Mouse (Mus musculus) liver, postnatal 0 days (tissue): ENCODE results near the gene Ttll11. TPM values are rescaled to one million over a fixed set of nuclear protein-coding genes. Genes with fewer than 3 reads are reported as not detected.
A peak's percentile ranks its signal among the peaks of the same experiment; 100 is the strongest.

ENCODE experiments used
- ATAC-seq: fragments of 200-750 bp; cut with Nextera tagmentation; 2 replicates; pipeline ENCODE4 v1.8.0; 2017; ENCODE audit warnings: mild to moderate bottlenecking, moderate library complexity
- DNase-seq: peaks from one replicate; pipeline ENCODE4 v3.0.0-alpha.2; 2016
- H3K27ac ChIP-seq: fragments of 300-500 bp; sonication (generic); 2 replicates; pipeline ENCODE4 v1.5.1; 2014; ENCODE audit warnings: antibody characterized with exemption, moderate library complexity, mild to moderate bottlenecking, low read depth
- H3K27me3 ChIP-seq: fragments of 300-500 bp; sonication (generic); 2 replicates; pipeline ENCODE4 v1.6.1; 2014; ENCODE audit warnings: low read length, control low read depth, mixed read lengths; ENCODE audit not compliant: insufficient read depth
- H3K36me3 ChIP-seq: fragments of 300-500 bp; sonication (generic); replicated peaks from 2 replicates; pipeline ENCODE4 v1.6.1; 2014; ENCODE audit warnings: mild to moderate bottlenecking, control low read depth, low read length, moderate library complexity, mixed read lengths; ENCODE audit not compliant: insufficient read depth
- H3K4me1 ChIP-seq: fragments of 300-500 bp; sonication (generic); 2 replicates; pipeline ENCODE4 v1.6.1; 2014; ENCODE audit warnings: antibody characterized with exemption, mild to moderate bottlenecking, control low read depth; ENCODE audit not compliant: insufficient read depth
- H3K4me2 ChIP-seq: fragments of 300-500 bp; sonication (generic); 2 replicates; pipeline ENCODE4 v1.6.1; 2014; ENCODE audit warnings: low read depth, mild to moderate bottlenecking, low read length, moderate library complexity, mixed read lengths
- H3K4me3 ChIP-seq: fragments of 300-500 bp; sonication (generic); 2 replicates; pipeline ENCODE4 v1.5.1; 2014; ENCODE audit warnings: low read depth, low read length
- H3K9ac ChIP-seq: fragments of 300-500 bp; sonication (generic); replicated peaks from 2 replicates; pipeline ENCODE4 v1.6.1; 2014; ENCODE audit warnings: mild to moderate bottlenecking, moderate library complexity
- H3K9me3 ChIP-seq: fragments of 300-500 bp; sonication (generic); 2 replicates; pipeline ENCODE4 v1.6.1; 2016; ENCODE audit warnings: mild to moderate bottlenecking, control low read depth, low read length, mixed read lengths
- CTCF ChIP-seq: sonication (generic); IDR thresholded peaks from 2 replicates; pipeline ENCODE4 v1.5.1; 2016; ENCODE audit warnings: antibody characterized with exemption, low read depth
- EP300 ChIP-seq: IDR thresholded peaks from 2 replicates; pipeline ENCODE4 v1.6.1; 2016; ENCODE audit warnings: antibody characterized with exemption, low read depth, mild to moderate bottlenecking
- WGBS: fragments of 180-500 bp; shearing (Covaris S2); extraction: QIAGEN DNeasy Blood & Tissue Kit; methylation state at CpG from one replicate; pipeline ENCODE4 v1.1.7; 2014; ENCODE audit not compliant: insufficient replicate concordance; 5-methylcytosine and 5-hydroxymethylcytosine counted together
- polyA plus RNA-seq: library from polyadenylated mRNA; unstranded; fragments of >200 nt; fragmentation: Nextera tagmentation; extraction: Ambion mirVana; gene quantifications from 2 replicates; pipeline ENCODE4 v1.2.1, GENCODE M21; 2015

The Ttll11 gene
- polyA plus RNA-seq, 1 experiment from 2014 or later = 1.1 TPM

DNA sequence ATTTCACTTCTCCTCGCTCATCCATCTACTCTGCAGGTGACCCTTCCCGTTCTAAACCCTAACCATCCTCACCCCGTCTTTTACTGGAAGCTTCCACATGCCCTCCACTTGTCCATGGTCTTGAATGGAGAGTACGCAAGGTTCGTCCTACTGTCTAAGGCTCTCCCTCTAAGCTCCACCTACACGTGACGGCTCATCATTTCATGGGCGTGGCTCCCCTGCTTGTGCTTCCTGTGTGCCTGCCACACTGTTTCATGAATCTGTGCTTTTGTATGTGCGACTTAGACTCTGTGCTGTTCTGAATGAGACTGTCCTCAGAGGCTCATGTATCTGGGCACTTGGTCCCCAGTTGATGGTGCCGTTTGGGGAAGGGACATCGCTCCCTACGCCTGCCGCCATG is 46.6 kb downstream of the Ttll11 start:
- no peaks in the 10 kb centered on the region for H3K9me3 ChIP-seq
- H3K4me3 ChIP-seq = no peak overlapping the region
- no peaks in the 10 kb centered on the region for H3K36me3 ChIP-seq
- no peak for ATAC-seq
- 86% methylated on average over 13 of the region's 13 CpGs for WGBS
- DNase-seq = no peak
- TF ChIP-seq EP300 (no peak), CTCF (no peak)
- no peak overlapping the region for H3K27ac ChIP-seq
- no peaks in the 10 kb centered on the region for H3K27me3 ChIP-seq
- H3K9ac ChIP-seq = no peak overlapping the region
- H3K4me2 ChIP-seq = no peak overlapping the region
- H3K4me1 ChIP-seq = no peaks in the 10 kb centered on the region

DNA sequence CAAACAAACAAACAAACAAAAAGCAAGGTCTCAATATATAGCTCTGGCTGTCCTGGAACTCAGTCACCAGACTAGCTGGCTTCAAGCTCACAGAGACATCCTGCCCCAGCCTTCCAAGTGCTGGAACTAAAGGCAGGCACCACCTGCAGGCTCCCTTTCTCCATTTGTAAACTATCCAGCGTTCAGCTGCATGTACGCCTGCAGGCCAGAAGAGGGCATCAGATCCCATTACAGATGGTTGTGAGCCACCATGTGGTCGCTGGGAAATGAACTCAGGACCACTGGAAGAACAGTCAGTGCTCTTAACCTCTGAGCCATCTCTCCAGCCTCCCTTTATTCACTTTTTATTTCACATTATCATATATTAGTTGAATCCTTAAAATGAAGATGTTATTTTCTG is 48.1 kb downstream of the Ttll11 start:
- Histone ChIP-seq H3K36me3 (no peaks in the 10 kb centered on the region), H3K27me3 (no peaks in the 10 kb centered on the region), H3K4me1 (no peaks in the 10 kb centered on the region), H3K4me2 (no peak overlapping the region), H3K27ac (no peak overlapping the region), H3K9ac (no peak overlapping the region), H3K9me3 (no peaks in the 10 kb centered on the region), H3K4me3 (no peak overlapping the region)
- TF ChIP-seq CTCF (peak; percentile 51), EP300 (no peak)
- ATAC-seq = no peak
- no peak for DNase-seq
- WGBS = 69% methylated on average over 3 of the region's 3 CpGs

DNA sequence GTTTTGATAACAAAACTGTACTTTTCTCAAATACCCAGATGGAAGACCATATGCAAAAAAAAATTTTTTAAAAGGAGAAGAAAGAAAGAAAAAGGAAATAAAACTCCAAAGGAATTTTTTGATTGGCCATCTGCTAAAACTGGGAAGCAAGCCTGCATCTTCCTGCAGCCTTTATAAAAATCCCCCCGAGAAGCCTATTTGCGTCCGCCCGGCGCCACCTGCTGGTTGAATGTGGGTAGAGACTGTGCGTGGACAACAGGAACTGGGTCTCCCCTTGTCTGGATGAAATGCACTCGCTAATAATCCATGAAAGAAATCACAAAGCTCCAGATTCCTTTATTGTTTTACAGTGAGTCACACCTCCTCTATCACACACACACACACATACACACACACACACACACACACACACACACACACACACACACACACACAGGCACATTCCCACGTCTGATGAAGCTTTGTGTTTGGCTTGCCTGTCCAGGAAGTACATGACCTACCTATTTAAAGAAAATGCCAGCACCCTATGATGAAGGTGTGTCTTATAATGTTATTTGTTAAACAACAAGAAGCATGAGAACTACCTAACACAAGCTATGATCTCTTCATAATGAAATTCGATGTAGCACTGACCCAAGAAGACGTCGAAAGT is 49.1 kb downstream of the Ttll11 start:
- no peak for ATAC-seq
- peak; percentile 81 for TF ChIP-seq CTCF
- TF ChIP-seq EP300 = no peak
- Histone ChIP-seq H3K4me1 (no peaks in the 10 kb centered on the region), H3K27ac (no peak overlapping the region), H3K4me2 (no peak overlapping the region), H3K9me3 (no peaks in the 10 kb centered on the region), H3K27me3 (no peaks in the 10 kb centered on the region), H3K36me3 (no peaks in the 10 kb centered on the region), H3K9ac (no peak overlapping the region), H3K4me3 (no peak overlapping the region)
- peak; percentile 80 for DNase-seq
- 28% methylated on average over 11 of the region's 11 CpGs for WGBS

DNA sequence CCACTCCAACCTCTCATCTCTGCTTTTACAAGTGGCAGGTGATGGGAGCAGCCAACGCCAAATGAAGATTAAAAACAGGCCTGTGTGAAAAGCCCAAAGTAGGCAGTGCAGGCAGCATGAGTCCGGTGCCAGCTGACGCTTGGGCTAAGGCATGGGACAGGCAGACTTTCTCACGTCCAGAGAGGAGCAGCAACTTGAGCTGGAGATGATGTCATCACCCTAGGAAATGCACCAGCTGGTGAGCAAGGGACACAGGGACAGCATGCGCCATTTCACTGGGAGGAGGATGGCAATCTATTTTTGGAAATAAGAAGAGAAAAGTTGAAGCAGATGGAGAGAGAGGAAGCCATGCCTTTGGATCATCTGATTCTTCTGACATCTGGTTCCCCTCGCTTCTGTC is 51.6 kb downstream of the Ttll11 start:
- TF ChIP-seq EP300 = no peak
- TF ChIP-seq CTCF = no peak
- Histone ChIP-seq H3K27ac (no peak overlapping the region), H3K27me3 (no peaks in the 10 kb centered on the region), H3K36me3 (no peaks in the 10 kb centered on the region), H3K4me3 (no peak overlapping the region), H3K4me2 (no peak overlapping the region), H3K9me3 (no peaks in the 10 kb centered on the region), H3K4me1 (0 out of 2 replicates have a peak, but pooled peaks cover 2% of the 10 kb centered on the region), H3K9ac (no peak overlapping the region)
- ATAC-seq (no peak), DNase-seq (no peak)
- 67% methylated on average over 6 of the region's 6 CpGs for WGBS

DNA sequence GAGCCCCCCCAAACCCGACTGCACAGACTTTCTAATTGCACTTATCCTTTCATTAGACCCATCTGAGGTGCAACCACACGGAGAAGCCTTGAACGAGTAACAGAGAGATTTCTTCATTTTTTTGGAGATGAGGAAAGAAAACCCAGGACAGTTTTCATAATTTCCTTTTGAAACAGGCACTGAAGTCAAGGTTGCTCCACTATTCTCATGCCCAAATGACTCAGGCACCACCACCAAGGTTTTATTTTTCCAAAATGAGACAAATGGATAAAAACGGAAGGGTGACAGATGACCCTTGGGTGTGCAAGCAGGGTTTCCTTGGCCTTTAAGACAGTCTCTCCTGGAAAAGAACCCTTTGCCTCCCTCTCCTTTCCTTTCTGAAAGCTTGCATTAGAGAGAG is 54.8 kb downstream of the Ttll11 start:
- Histone ChIP-seq H3K27me3 (no peaks in the 10 kb centered on the region), H3K36me3 (no peaks in the 10 kb centered on the region), H3K4me1 (peaks cover 2% of the 10 kb centered on the region; the same call in 1 of the 2 replicates), H3K4me2 (no peak overlapping the region), H3K4me3 (no peak overlapping the region), H3K27ac (0 out of 2 replicates have a peak overlapping the region, but pooled peaks have one; percentile 4), H3K9me3 (no peaks in the 10 kb centered on the region), H3K9ac (no peak overlapping the region)
- DNase-seq (no peak), ATAC-seq (no peak)
- TF ChIP-seq EP300 (no peak), CTCF (no peak)
- 55% methylated on average over 4 of the region's 4 CpGs for WGBS

DNA sequence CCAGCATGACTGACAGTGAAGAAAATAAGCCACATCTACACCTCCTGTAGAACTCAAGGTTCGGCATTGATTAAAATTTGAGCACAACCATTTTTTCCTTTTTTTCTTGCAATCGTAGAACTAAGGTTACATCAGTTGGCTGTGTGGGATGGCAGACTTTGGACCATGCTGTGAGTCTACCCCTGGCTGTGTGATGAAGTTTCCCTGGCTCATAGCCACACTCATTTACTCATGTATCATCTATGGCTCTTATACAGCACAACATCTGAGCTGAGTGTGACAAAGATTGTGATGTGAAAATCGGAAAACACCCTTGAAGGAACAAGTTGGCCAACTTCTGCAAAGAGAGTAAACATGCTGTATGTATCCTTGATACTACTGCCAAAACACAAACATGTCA is 56.8 kb downstream of the Ttll11 start:
- Histone ChIP-seq H3K9ac (no peak overlapping the region), H3K4me1 (peaks cover 2% of the 10 kb centered on the region; the same call in 1 of the 2 replicates), H3K36me3 (no peaks in the 10 kb centered on the region), H3K9me3 (no peaks in the 10 kb centered on the region), H3K4me3 (no peak overlapping the region), H3K4me2 (no peak overlapping the region), H3K27me3 (no peaks in the 10 kb centered on the region), H3K27ac (no peak overlapping the region)
- TF ChIP-seq EP300 (no peak), CTCF (no peak)
- peak; percentile 32 for DNase-seq
- 58% methylated on average over 3 of the region's 3 CpGs for WGBS
- ATAC-seq = peak; percentile 94

DNA sequence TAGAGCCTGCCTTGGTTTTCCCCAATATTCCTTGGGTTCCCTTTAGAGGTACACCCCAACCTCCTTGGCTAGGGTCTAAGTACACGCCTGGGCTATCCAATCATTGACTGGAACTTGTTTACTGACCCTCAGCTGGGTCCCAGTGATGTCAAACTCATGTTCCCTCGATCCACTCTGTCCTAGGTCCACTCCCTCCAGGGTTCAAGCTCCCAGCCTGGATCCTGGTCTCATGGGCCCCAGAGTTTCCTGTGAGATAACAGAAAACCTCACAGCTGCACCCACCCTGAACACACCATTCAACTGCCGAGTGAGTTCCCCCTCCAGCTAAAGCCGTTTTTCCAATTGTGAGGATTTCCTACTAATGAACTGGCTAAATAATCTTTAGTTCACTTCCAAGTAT is 67.6 kb downstream of the Ttll11 start:
- H3K9ac ChIP-seq = no peak overlapping the region
- no peaks in the 10 kb centered on the region for H3K4me1 ChIP-seq
- TF ChIP-seq EP300 (no peak), CTCF (no peak)
- H3K27ac ChIP-seq = no peak overlapping the region
- no peak overlapping the region for H3K4me2 ChIP-seq
- no peak overlapping the region for H3K4me3 ChIP-seq
- WGBS = 35% methylated on average over 4 of the region's 4 CpGs
- H3K27me3 ChIP-seq = no peaks in the 10 kb centered on the region
- DNase-seq = no peak
- H3K36me3 ChIP-seq = no peaks in the 10 kb centered on the region
- no peaks in the 10 kb centered on the region for H3K9me3 ChIP-seq
- ATAC-seq = no peak
